Mouse (Mus musculus): ENCODE results near the gene Cnnm1. TPM values are rescaled to one million over a fixed set of nuclear protein-coding genes. Genes with fewer than 3 reads are reported as not detected.

Cnnm1 gene
- polyA plus RNA-seq (2016; fragmentation: Nextera tagmentation; extraction: Ambion mirVana): 0.06 and 0.12 TPM in 2 replicates

GRCm38 (mm10) chr19:43440112-43440737 lies at the start of gene Cnnm1:
Gene Cnnm1, plus strand, starts transcription at chr19:43440436.
- Histone ChIP-seq H3K4me3 (peak within 1 kb of the TSS; percentile 64), H3K4me1 (replicated peaks) (peaks cover 9% of the 10 kb centered on the region), H3K4me2 (peak within 1 kb of the TSS; percentile 97), H3K27ac (ENCODE audit: poor library complexity, severe bottlenecking) (no peak within 1 kb of the TSS), H3K36me3 (no peaks in the 10 kb centered on the region), H3K27me3 (replicated peaks) (peaks cover 59% of the 10 kb centered on the region), H3K9me3 (replicated peaks) (peaks cover 3% of the 10 kb centered on the region; the same call in 1 of the 2 replicates), H3K9ac (peak within 1 kb of the TSS; percentile 53)
- WGBS: under 1% methylated on average over 50 of the region's 51 CpGs
- peak; percentile 57; the same call in 1 of the 2 replicates for ATAC-seq (ENCODE audit: insufficient number of reproducible peaks, low FRiP score)

DNA sequence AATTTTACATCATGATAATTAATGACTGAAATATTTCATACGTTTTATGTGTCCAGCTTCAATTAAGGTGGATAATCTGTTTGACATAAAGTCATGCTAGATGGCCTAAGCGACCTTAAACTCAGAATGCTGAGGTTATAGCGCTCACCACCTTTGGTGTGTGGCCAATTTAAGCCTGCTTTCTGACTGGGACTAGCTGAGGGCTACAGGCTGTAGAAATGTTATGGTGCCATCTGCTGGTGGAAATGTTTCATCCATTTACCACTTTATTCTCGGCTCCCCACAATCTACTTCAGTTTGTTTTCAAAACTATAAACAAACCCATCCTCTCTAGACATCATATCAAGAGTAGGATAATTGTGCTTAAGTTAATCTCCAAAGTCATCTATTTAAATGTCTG lies 43.9 kb upstream of the Cnnm1 start:
- no peaks in the 10 kb centered on the region; the same call in 1 of the 2 replicates for H3K27me3 ChIP-seq (replicated peaks)
- ATAC-seq (ENCODE audit: insufficient number of reproducible peaks, low FRiP score): no peak
- 5% methylated on average over 4 of the region's 4 CpGs for WGBS
- no peaks in the 10 kb centered on the region for H3K4me1 ChIP-seq (replicated peaks)
- no peaks in the 10 kb centered on the region for H3K9me3 ChIP-seq (replicated peaks)
- H3K4me2 ChIP-seq: no peak overlapping the region
- H3K9ac ChIP-seq: no peak overlapping the region
- H3K36me3 ChIP-seq: no peaks in the 10 kb centered on the region
- no peak overlapping the region for H3K27ac ChIP-seq (ENCODE audit: poor library complexity, severe bottlenecking)
- no peak overlapping the region for H3K4me3 ChIP-seq

GRCm38 (mm10) chr19:43407181-43407580 lies 33.1 kb upstream of the Cnnm1 start:
- 29% methylated on average over 1 of the region's 1 CpGs for WGBS
- H3K4me1 ChIP-seq (replicated peaks): no peaks in the 10 kb centered on the region
- H3K27ac ChIP-seq (ENCODE audit: poor library complexity, severe bottlenecking): no peak overlapping the region
- H3K9me3 ChIP-seq (replicated peaks): no peaks in the 10 kb centered on the region
- ATAC-seq (ENCODE audit: insufficient number of reproducible peaks, low FRiP score): no peak
- no peaks in the 10 kb centered on the region; the same call in 1 of the 2 replicates for H3K27me3 ChIP-seq (replicated peaks)
- no peak overlapping the region for H3K4me3 ChIP-seq
- no peak overlapping the region for H3K9ac ChIP-seq
- no peaks in the 10 kb centered on the region for H3K36me3 ChIP-seq
- no peak overlapping the region for H3K4me2 ChIP-seq

DNA sequence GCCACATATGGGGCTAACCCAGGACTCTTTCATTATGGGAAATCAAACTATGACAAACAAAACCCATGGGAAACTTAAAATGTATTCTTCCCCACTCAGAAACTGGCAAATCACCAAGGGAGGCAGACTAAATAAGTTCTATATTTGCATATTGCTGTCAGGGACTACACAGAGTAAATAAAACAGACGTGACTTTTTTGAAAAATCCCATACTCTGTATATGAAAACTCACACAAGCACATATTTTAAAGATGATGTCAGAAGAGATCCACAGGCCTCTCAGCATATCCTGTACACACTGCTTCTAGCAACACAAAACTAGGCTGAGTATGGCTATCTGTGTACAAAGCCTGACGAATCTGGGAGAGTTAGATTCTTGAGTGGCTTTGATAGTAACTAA lies 24.7 kb upstream of the Cnnm1 start:
- Histone ChIP-seq H3K27me3 (replicated peaks) (no peaks in the 10 kb centered on the region; the same call in 1 of the 2 replicates), H3K27ac (ENCODE audit: poor library complexity, severe bottlenecking) (no peak overlapping the region), H3K9ac (no peak overlapping the region), H3K4me1 (replicated peaks) (no peaks in the 10 kb centered on the region), H3K36me3 (no peaks in the 10 kb centered on the region), H3K4me3 (no peak overlapping the region), H3K4me2 (no peak overlapping the region), H3K9me3 (replicated peaks) (no peaks in the 10 kb centered on the region)
- no peak for ATAC-seq (ENCODE audit: insufficient number of reproducible peaks, low FRiP score)
- WGBS: 53% methylated on average over 2 of the region's 2 CpGs

GRCm38 (mm10) chr19:43420506-43420905 lies 19.7 kb upstream of the Cnnm1 start:
- H3K9ac ChIP-seq: no peak overlapping the region
- no peaks in the 10 kb centered on the region; the same call in 1 of the 2 replicates for H3K27me3 ChIP-seq (replicated peaks)
- no peak for ATAC-seq (ENCODE audit: insufficient number of reproducible peaks, low FRiP score)
- no peak overlapping the region for H3K4me3 ChIP-seq
- H3K36me3 ChIP-seq: no peaks in the 10 kb centered on the region
- H3K27ac ChIP-seq (ENCODE audit: poor library complexity, severe bottlenecking): no peak overlapping the region
- no peaks in the 10 kb centered on the region for H3K4me1 ChIP-seq (replicated peaks)
- H3K9me3 ChIP-seq (replicated peaks): no peaks in the 10 kb centered on the region
- 73% methylated on average over 3 of the region's 3 CpGs for WGBS
- H3K4me2 ChIP-seq: no peak overlapping the region

DNA sequence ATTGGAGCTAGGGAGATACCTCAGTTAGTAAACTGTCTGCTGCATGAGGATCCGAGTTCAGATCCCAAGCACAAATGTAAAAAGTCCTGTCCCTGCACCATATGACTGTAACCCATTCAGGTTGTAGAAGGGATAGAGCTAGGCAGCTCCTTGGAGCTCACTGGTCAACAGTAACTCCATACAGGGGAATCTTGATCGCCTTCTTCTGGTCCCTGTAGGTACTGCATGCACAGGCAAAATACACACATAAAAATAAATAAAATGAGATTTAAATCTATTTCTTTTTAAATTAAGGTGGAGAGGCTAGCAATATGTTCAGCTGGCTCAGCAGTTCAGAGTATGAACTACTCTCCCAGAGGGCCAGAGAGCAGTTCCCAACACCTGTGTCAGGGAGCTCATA lies 16.2 kb upstream of the Cnnm1 start:
- ATAC-seq (ENCODE audit: insufficient number of reproducible peaks, low FRiP score): no peak
- Histone ChIP-seq H3K9me3 (replicated peaks) (no peaks in the 10 kb centered on the region), H3K4me2 (no peak overlapping the region), H3K4me1 (replicated peaks) (no peaks in the 10 kb centered on the region), H3K27me3 (replicated peaks) (peaks cover 21% of the 10 kb centered on the region), H3K36me3 (no peaks in the 10 kb centered on the region), H3K9ac (no peak overlapping the region), H3K4me3 (no peak overlapping the region), H3K27ac (ENCODE audit: poor library complexity, severe bottlenecking) (no peak overlapping the region)
- 62% methylated on average over 2 of the region's 2 CpGs for WGBS

- ATAC-seq (ENCODE audit: insufficient number of reproducible peaks, low FRiP score): no peak
- Histone ChIP-seq H3K27me3 (replicated peaks) (peaks cover 24% of the 10 kb centered on the region), H3K4me2 (no peak overlapping the region), H3K27ac (ENCODE audit: poor library complexity, severe bottlenecking) (no peak overlapping the region), H3K4me3 (no peak overlapping the region), H3K9ac (no peak overlapping the region), H3K9me3 (replicated peaks) (no peaks in the 10 kb centered on the region), H3K4me1 (replicated peaks) (no peaks in the 10 kb centered on the region), H3K36me3 (no peaks in the 10 kb centered on the region)
- WGBS: 83% methylated on average over 24 of the region's 24 CpGs
Observed at GRCm38 (mm10) chr19:43427446-43428224, 12.6 kb upstream of the Cnnm1 start.

DNA sequence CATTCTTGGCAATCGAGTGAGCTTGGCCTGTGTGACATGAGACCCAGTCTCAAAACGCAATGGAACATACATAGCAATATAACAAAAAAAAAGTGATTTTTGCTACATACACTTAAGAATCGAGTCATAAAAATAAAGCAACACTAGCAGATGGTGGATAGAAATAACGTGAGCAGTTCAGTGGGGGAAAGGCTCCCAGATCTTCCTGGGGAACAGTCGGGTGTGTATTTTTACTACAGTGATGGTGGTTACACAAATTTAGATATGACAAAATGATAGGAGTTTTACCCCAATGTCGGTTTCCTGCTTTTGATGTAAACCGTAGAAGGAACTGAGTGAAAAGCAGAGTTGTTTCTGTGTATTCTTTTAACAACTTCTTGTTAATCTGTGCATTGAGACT lies 990 bp upstream of the Cnnm1 start:
- 79% methylated on average over 7 of the region's 7 CpGs for WGBS
- ATAC-seq (ENCODE audit: insufficient number of reproducible peaks, low FRiP score): no peak

DNA sequence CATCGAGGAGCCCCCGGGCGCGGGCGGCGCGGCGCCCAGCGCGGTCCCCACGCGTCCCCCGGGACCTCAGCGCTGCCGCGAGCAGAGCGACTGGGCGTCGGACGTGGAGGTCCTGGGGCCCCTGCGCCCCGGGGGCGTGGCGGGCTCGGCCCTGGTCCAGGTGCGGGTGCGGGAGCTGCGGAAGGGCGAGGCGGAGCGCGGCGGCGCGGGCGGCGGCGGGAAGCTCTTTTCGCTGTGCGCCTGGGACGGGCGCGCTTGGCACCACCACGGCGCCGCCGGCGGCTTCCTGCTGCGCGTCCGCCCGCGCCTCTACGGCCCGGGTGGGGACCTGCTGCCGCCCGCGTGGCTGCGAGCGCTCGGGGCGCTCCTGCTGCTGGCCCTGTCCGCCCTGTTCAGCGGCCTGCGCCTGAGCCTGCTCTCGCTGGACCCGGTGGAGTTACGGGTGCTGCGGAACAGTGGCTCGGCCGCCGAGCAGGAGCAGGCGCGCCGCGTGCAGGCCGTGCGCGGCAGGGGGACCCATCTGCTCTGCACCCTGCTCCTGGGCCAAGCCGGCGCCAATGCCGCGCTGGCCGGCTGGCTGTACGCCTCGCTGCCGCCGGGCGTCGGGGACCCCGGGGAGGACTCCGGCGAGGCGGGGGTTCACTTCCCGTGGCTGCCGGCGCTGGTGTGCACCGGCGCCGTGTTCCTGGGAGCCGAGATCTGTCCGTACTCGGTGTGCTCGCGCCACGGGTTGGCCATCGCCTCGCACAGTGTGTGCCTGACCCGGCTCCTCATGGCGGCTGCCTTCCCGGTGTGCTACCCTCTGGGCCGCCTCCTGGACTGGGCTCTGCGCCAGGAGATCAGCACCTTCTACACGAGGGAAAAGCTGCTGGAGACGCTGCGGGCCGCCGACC lies 778 bp downstream of the Cnnm1 start:
- ATAC-seq (ENCODE audit: insufficient number of reproducible peaks, low FRiP score): peak; percentile 22; the same call in 1 of the 2 replicates
- H3K9ac ChIP-seq: peak overlapping the region; percentile 53
- H3K4me2 ChIP-seq: peak overlapping the region; percentile 97
- H3K9me3 ChIP-seq (replicated peaks): peaks cover 3% of the 10 kb centered on the region; the same call in 1 of the 2 replicates
- WGBS: under 1% methylated on average over 112 of the region's 118 CpGs
- no peaks in the 10 kb centered on the region for H3K36me3 ChIP-seq
- H3K27ac ChIP-seq (ENCODE audit: poor library complexity, severe bottlenecking): no peak overlapping the region
- peaks cover 9% of the 10 kb centered on the region for H3K4me1 ChIP-seq (replicated peaks)
- peaks cover 62% of the 10 kb centered on the region for H3K27me3 ChIP-seq (replicated peaks)
- H3K4me3 ChIP-seq: peak overlapping the region; percentile 64

More for the DNA sequence above, 990 bp upstream of the Cnnm1 start:
- Histone ChIP-seq H3K4me3 (no peak overlapping the region), H3K9me3 (replicated peaks) (peaks cover 3% of the 10 kb centered on the region; the same call in 1 of the 2 replicates), H3K27me3 (replicated peaks) (peaks cover 59% of the 10 kb centered on the region), H3K27ac (ENCODE audit: poor library complexity, severe bottlenecking) (no peak overlapping the region), H3K9ac (no peak overlapping the region), H3K4me1 (replicated peaks) (peaks cover 9% of the 10 kb centered on the region), H3K36me3 (no peaks in the 10 kb centered on the region), H3K4me2 (no peak overlapping the region)

DNA sequence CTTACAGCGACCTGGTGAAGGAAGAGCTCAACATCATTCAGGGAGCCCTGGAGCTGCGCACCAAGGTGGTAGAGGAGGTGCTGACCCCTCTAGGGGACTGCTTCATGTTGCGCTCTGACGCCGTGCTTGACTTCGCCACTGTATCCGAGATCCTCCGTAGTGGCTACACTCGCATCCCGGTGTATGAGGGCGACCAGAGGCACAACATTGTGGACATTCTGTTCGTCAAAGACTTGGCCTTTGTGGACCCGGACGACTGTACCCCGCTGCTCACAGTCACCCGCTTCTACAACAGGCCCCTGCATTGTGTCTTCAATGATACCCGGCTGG lies 1.4 kb downstream of the Cnnm1 start:
- peaks cover 9% of the 10 kb centered on the region for H3K4me1 ChIP-seq (replicated peaks)
- H3K9me3 ChIP-seq (replicated peaks): peaks cover 3% of the 10 kb centered on the region; the same call in 1 of the 2 replicates
- no peak overlapping the region for H3K9ac ChIP-seq
- H3K27me3 ChIP-seq (replicated peaks): peaks cover 62% of the 10 kb centered on the region
- no peaks in the 10 kb centered on the region for H3K36me3 ChIP-seq
- peak overlapping the region; percentile 97 for H3K4me2 ChIP-seq
- H3K4me3 ChIP-seq: peak overlapping the region; percentile 64
- ATAC-seq (ENCODE audit: insufficient number of reproducible peaks, low FRiP score): no peak
- WGBS: 14% methylated on average over 17 of the region's 17 CpGs
- H3K27ac ChIP-seq (ENCODE audit: poor library complexity, severe bottlenecking): no peak overlapping the region

GRCm38 (mm10) chr19:43442269-43442668 lies 2.0 kb downstream of the Cnnm1 start:
- Histone ChIP-seq H3K9ac (no peak overlapping the region), H3K9me3 (replicated peaks) (peaks cover 3% of the 10 kb centered on the region; the same call in 1 of the 2 replicates), H3K4me3 (no peak overlapping the region), H3K36me3 (no peaks in the 10 kb centered on the region), H3K4me2 (no peak overlapping the region), H3K27me3 (replicated peaks) (peaks cover 62% of the 10 kb centered on the region), H3K4me1 (replicated peaks) (peaks cover 9% of the 10 kb centered on the region), H3K27ac (ENCODE audit: poor library complexity, severe bottlenecking) (no peak overlapping the region)
- ATAC-seq (ENCODE audit: insufficient number of reproducible peaks, low FRiP score): no peak
- 23% methylated on average over 6 of the region's 6 CpGs for WGBS

Data from heart, embryonic 12.5 days (tissue).